Mouse (Mus musculus): ENCODE data around the gene Smim11. TPM values are rescaled to one million over a fixed set of nuclear protein-coding genes. Genes with fewer than 3 reads are reported as not detected.

Smim11 gene
- polyA plus RNA-seq, 1 experiment from 2014 or later = 131 TPM

DNA sequence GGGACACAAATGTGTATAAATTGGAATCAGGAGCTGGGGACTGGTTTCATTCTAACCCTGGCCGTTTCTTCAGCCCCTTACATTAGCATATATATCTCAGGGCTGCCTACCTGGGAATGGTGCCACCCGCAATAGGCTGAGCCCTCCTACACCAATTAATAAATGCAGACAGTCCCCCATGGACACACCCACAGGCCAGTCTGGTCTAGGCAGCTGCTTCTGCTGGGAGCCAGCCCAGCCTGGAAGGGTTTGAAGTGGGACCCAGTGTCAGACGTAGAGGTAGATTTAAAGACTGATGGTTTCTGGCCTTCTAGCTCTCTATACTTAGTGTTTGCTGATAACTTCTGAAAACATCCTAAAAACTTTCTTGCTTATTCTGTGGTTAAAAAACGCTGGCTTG is 8.0 kb downstream of the Smim11 start:
- no peaks in the 10 kb centered on the region for H3K27me3 ChIP-seq (replicated peaks; ENCODE audit: insufficient read depth, low read length)
- H3K36me3 ChIP-seq (ENCODE audit: insufficient read depth, low read length) = peaks cover 11% of the 10 kb centered on the region
- no peak overlapping the region for H3K4me2 ChIP-seq (replicated peaks; ENCODE audit: low read depth, low read length)
- ATAC-seq (no peak), DNase-seq (ENCODE audit: low spot score) (no peak)
- WGBS = 68% methylated on average over 4 of the region's 4 CpGs
- no peaks in the 10 kb centered on the region for H3K9me3 ChIP-seq (ENCODE audit: low read length)
- H3K4me3 ChIP-seq (ENCODE audit: low read depth, low read length) = no peak overlapping the region
- H3K4me1 ChIP-seq (ENCODE audit: insufficient read depth, low read depth, low read length) = no peaks in the 10 kb centered on the region
- TF ChIP-seq EP300 (IDR thresholded peaks at IDR 0.05) = no peak
- no peak for TF ChIP-seq CTCF (IDR thresholded peaks at IDR 0.05)
- no peak overlapping the region for H3K9ac ChIP-seq (replicated peaks; ENCODE audit: low read depth)
- H3K27ac ChIP-seq (ENCODE audit: low read length) = no peak overlapping the region

DNA sequence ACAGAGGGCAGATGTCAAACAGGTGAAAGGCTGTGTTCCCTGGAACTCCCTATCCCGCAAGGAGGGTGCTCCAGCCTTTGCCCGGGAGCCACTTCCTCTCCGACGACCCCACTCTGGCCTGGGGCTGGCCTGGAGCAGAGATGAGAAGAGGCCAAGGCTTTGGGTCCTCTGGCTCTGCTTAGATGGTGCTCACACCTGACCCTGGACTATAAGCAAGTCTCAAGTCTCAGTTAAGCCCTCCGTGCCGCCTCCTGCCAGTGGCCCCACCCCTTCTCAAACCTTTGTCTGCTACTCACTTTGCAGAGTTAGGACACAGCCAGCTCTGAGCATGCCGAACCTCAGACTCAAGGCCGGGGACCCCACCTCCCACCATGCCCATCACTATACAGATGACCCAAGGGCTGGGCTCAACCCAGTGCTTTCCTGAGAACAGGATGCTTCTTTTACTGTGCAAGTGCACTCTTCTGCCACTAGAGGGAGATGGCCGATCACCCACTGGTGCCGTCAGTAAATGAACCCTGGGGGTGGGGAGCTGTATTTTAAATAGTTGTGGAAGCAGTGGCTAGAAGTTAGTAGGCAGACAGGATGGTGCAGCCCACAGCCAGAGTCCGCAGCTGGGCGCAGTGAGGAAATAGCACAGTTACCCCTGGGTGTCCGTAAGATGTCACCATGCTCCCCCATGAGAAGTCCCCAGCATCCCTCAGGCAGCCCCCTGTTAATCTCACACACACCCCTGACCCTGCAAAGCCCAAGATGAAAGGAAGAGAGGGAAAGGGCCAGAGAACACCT is 13.1 kb downstream of the Smim11 start:
- Histone ChIP-seq H3K9me3 (ENCODE audit: low read length) (no peaks in the 10 kb centered on the region), H3K4me3 (ENCODE audit: low read depth, low read length) (no peak overlapping the region), H3K36me3 (ENCODE audit: insufficient read depth, low read length) (peaks cover 11% of the 10 kb centered on the region), H3K27ac (ENCODE audit: low read length) (no peak overlapping the region), H3K9ac (replicated peaks; ENCODE audit: low read depth) (no peak overlapping the region), H3K4me2 (replicated peaks; ENCODE audit: low read depth, low read length) (no peak overlapping the region), H3K27me3 (replicated peaks; ENCODE audit: insufficient read depth, low read length) (no peaks in the 10 kb centered on the region), H3K4me1 (ENCODE audit: insufficient read depth, low read depth, low read length) (no peaks in the 10 kb centered on the region)
- ATAC-seq (peak; percentile 70), DNase-seq (ENCODE audit: low spot score) (peak; percentile 81)
- WGBS = 50% methylated on average over 13 of the region's 13 CpGs
- TF ChIP-seq EP300 (IDR thresholded peaks at IDR 0.05) (no peak), CTCF (IDR thresholded peaks at IDR 0.05) (peak; percentile 96)

DNA sequence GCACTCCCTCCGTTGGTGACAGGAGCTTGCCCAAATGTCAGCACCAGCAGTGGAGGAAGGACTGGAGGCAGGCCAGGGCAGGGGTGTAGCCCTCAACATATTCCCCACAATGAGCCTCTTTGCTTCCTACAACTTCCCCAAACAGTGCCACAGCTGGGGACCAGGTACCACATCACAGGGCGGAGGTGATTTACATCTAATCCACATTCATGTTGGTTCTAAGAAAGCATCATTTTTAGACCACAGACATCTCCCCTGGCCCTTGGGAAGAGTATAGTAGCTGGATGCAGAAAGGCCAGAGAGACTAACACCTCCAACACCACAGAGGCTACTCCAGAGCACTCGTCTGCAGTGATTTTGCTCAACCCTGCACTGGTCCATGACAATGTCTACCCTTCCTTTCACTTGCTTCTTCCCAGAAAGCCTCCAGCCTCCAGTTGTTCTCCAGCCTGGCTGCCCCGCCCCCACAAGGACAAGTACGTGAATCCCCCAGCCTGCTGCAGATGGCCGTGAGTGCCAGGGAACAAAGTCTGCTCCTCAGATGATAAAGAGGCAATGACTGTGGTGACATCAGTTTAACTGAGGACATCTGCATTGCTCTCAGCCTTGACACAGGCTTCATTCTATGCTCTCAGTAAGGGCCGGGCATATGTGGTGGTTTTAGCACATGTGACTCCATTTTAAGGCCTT is 15.1 kb downstream of the Smim11 start:
- peaks cover 4% of the 10 kb centered on the region; the same call in 1 of the 2 replicates for H3K36me3 ChIP-seq (ENCODE audit: insufficient read depth, low read length)
- H3K4me3 ChIP-seq (ENCODE audit: low read depth, low read length) = no peak overlapping the region
- ATAC-seq (no peak), DNase-seq (ENCODE audit: low spot score) (no peak)
- WGBS = 74% methylated on average over 7 of the region's 7 CpGs
- H3K27me3 ChIP-seq (replicated peaks; ENCODE audit: insufficient read depth, low read length) = no peaks in the 10 kb centered on the region
- no peak for TF ChIP-seq EP300 (IDR thresholded peaks at IDR 0.05)
- TF ChIP-seq CTCF (IDR thresholded peaks at IDR 0.05) = no peak
- H3K27ac ChIP-seq (ENCODE audit: low read length) = no peak overlapping the region
- H3K9ac ChIP-seq (replicated peaks; ENCODE audit: low read depth) = no peak overlapping the region
- no peak overlapping the region for H3K4me2 ChIP-seq (replicated peaks; ENCODE audit: low read depth, low read length)
- H3K9me3 ChIP-seq (ENCODE audit: low read length) = no peaks in the 10 kb centered on the region
- no peaks in the 10 kb centered on the region for H3K4me1 ChIP-seq (ENCODE audit: insufficient read depth, low read depth, low read length)

DNA sequence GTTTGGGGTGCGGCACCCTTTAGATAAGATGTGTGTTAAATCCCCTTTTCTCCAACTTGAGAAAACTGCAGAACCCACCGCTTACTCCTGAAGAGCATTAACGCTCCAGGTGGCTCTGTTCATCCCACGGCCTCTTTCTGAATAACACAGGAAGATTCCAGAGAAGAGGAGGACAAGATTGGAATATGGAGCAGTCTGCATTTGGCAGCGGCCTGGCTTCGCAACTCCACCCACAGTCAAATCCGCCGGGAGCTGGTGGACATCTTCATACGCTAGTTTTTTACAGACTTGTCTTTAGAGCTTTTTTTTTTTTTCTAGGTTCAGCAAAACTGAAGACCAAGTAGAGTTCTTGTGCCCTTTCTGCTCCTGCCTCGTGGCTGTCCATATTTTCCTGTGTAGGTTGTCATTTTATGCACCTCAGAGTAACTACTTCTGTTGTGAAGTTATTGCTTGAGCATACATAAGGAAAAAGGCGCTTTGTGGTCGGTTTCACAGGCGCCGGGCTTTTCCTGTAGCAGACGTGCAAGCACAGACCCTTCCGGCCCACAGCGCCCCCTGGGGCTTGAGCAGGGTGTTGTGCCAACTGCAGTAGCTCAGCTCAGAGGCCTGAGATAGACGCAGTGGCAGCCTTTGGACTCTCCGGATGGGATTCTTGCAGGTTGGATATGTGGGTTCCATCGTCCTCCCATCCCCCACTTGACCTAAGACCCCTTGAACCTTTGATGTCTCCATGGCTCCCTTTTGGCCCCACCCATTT is 18.4 kb downstream of the Smim11 start:
- H3K9me3 ChIP-seq (ENCODE audit: low read length) = no peaks in the 10 kb centered on the region
- no peak overlapping the region for H3K4me2 ChIP-seq (replicated peaks; ENCODE audit: low read depth, low read length)
- peak; percentile 52 for DNase-seq (ENCODE audit: low spot score)
- no peak overlapping the region for H3K4me3 ChIP-seq (ENCODE audit: low read depth, low read length)
- WGBS = 58% methylated on average over 20 of the region's 20 CpGs
- H3K27ac ChIP-seq (ENCODE audit: low read length) = no peak overlapping the region
- H3K9ac ChIP-seq (replicated peaks; ENCODE audit: low read depth) = no peak overlapping the region
- no peak for ATAC-seq
- H3K27me3 ChIP-seq (replicated peaks; ENCODE audit: insufficient read depth, low read length) = no peaks in the 10 kb centered on the region
- no peaks in the 10 kb centered on the region for H3K4me1 ChIP-seq (ENCODE audit: insufficient read depth, low read depth, low read length)
- H3K36me3 ChIP-seq (ENCODE audit: insufficient read depth, low read length) = no peaks in the 10 kb centered on the region; the same call in 1 of the 2 replicates
- TF ChIP-seq EP300 (IDR thresholded peaks at IDR 0.05) = no peak
- TF ChIP-seq CTCF (IDR thresholded peaks at IDR 0.05) = peak; percentile 73

DNA sequence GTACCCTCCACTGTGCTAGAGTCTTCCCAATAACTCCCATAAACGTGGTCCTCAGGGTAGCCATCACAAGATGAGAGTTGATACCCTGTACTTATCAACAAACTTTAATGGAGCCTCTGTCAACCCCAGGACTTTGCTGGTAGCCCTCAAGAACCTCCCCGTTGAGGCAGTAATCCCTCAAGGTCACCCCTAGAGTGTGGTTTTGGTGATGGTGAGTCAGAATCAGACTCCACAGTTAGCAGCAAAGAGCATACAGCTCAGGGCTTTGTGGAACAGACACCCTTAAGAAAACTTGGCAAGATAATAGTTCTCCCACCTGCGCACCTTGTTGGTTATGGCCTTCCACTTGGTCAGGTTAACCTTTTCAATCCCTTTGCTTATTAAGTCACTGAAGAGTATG is 19.3 kb downstream of the Smim11 start:
- 88% methylated on average over 3 of the region's 3 CpGs for WGBS
- no peak overlapping the region for H3K4me2 ChIP-seq (replicated peaks; ENCODE audit: low read depth, low read length)
- no peak for TF ChIP-seq EP300 (IDR thresholded peaks at IDR 0.05)
- TF ChIP-seq CTCF (IDR thresholded peaks at IDR 0.05) = no peak
- H3K9ac ChIP-seq (replicated peaks; ENCODE audit: low read depth) = no peak overlapping the region
- no peaks in the 10 kb centered on the region for H3K4me1 ChIP-seq (ENCODE audit: insufficient read depth, low read depth, low read length)
- no peak for ATAC-seq
- no peak overlapping the region for H3K27ac ChIP-seq (ENCODE audit: low read length)
- H3K9me3 ChIP-seq (ENCODE audit: low read length) = no peaks in the 10 kb centered on the region
- no peak for DNase-seq (ENCODE audit: low spot score)
- H3K36me3 ChIP-seq (ENCODE audit: insufficient read depth, low read length) = no peaks in the 10 kb centered on the region; the same call in 1 of the 2 replicates
- H3K27me3 ChIP-seq (replicated peaks; ENCODE audit: insufficient read depth, low read length) = no peaks in the 10 kb centered on the region
- no peak overlapping the region for H3K4me3 ChIP-seq (ENCODE audit: low read depth, low read length)

DNA sequence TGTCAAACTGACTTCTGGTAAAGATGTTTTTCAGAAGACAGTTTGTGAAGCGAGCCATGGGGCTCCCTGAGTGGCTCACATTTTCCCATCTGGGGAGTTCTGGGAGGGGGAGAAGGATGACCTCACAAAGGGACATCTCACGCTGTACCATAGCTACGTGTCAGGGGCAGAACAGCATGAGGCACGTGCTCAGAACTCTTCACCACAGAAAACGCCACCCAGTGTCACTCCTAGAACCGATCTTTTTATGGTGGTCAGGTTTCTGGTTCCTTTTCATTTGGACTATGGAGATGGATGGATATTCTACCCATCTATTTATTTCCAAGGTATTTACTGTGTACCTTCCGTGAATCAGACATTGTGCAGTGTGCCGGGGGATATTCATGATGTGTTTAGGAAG is 20.3 kb downstream of the Smim11 start, which contains the start of gene Fam243:
TSS of gene Fam243 (minus strand) at position 101 of the 400 bp plus-strand sequence.
- Histone ChIP-seq H3K9ac (replicated peaks; ENCODE audit: low read depth) (no peak within 1 kb of the TSS), H3K4me1 (ENCODE audit: insufficient read depth, low read depth, low read length) (no peaks in the 10 kb centered on the region), H3K4me2 (replicated peaks; ENCODE audit: low read depth, low read length) (no peak within 1 kb of the TSS), H3K36me3 (ENCODE audit: insufficient read depth, low read length) (no peaks in the 10 kb centered on the region; the same call in 1 of the 2 replicates), H3K4me3 (ENCODE audit: low read depth, low read length) (no peak within 1 kb of the TSS), H3K27ac (ENCODE audit: low read length) (no peak within 1 kb of the TSS), H3K9me3 (ENCODE audit: low read length) (no peaks in the 10 kb centered on the region), H3K27me3 (replicated peaks; ENCODE audit: insufficient read depth, low read length) (no peaks in the 10 kb centered on the region)
- ATAC-seq = no peak
- 84% methylated on average over 8 of the region's 8 CpGs for WGBS
- TF ChIP-seq EP300 (IDR thresholded peaks at IDR 0.05) = no peak
- TF ChIP-seq CTCF (IDR thresholded peaks at IDR 0.05) = no peak
- DNase-seq (ENCODE audit: low spot score) = no peak
